Mouse (Mus musculus) CH12.LX (cell line): ENCODE results near the gene Cd209f. TPM values are rescaled to one million over a fixed set of nuclear protein-coding genes. Genes with fewer than 3 reads are reported as not detected.
"Not testable (repeated sequence)": the region's sequence is repeated elsewhere in the genome, so short reads cannot be mapped to it uniquely, and the experiment has no call there.

Experiments used
- DNase-seq: peaks from one replicate; pipeline ENCODE4 v3.0.0-alpha.2; 2013; ENCODE audit errors: extremely low read depth
- H3K27ac ChIP-seq: 2 replicates; pipeline ENCODE4 v1.5.1; 2012; ENCODE audit warnings: low read depth, mild to moderate bottlenecking, control low read depth, moderate library complexity; ENCODE audit not compliant: insufficient read depth
- H3K27me3 ChIP-seq: replicated peaks from 2 replicates; pipeline ENCODE3; 2012; ENCODE audit warnings: inconsistent platforms
- H3K36me3 ChIP-seq, 2 experiments: replicated peaks in 1 of 2; 2 replicates each; pipeline versions ENCODE3 to v1.6.1; 2012; ENCODE audit warnings: inconsistent platforms in 1 of 2, low read length in 1 of 2, mild to moderate bottlenecking in 1 of 2, mixed read lengths in 1 of 2, moderate library complexity in 1 of 2; ENCODE audit not compliant: control insufficient read depth in 1 of 2, insufficient read depth in 1 of 2
- H3K4me1 ChIP-seq, 2 experiments: 2 replicates each; pipeline ENCODE4 v1.6.1; 2012; ENCODE audit warnings: inconsistent platforms in 1 of 2, moderate library complexity in 1 of 2; ENCODE audit not compliant: insufficient read depth in 2 of 2, control insufficient read depth in 1 of 2
- H3K4me2 ChIP-seq: 2 replicates; pipeline ENCODE4 v1.6.1; 2012; ENCODE audit warnings: low read depth, mild to moderate bottlenecking, control low read depth; ENCODE audit not compliant: poor library complexity, insufficient read depth, severe bottlenecking
- H3K4me3 ChIP-seq, 3 experiments: fragments of 150-350 bp in 1 of 3; sonication (generic) in 1 of 3; replicated peaks in 1 of 3; 2 replicates each; pipeline versions ENCODE3 to v1.5.1; 2011 to 2012; ENCODE audit warnings: low read depth in 2 of 3, low read length in 2 of 3, mild to moderate bottlenecking in 2 of 3, moderate library complexity in 2 of 3, control low read depth in 1 of 3, improper control_type of control experiment in 1 of 3, inconsistent platforms in 1 of 3, mixed read lengths in 1 of 3; ENCODE audit not compliant: poor library complexity in 1 of 3
- H3K79me2 ChIP-seq: replicated peaks from 2 replicates; pipeline ENCODE4 v1.6.1; 2012; ENCODE audit warnings: mild to moderate bottlenecking, moderate library complexity; ENCODE audit not compliant: control insufficient read depth, poor library complexity, insufficient read depth, severe bottlenecking; ENCODE audit errors: extremely low read depth
- H3K9ac ChIP-seq: 2 replicates; pipeline ENCODE4 v1.6.1; 2012; ENCODE audit warnings: low read depth, mild to moderate bottlenecking, control low read depth, moderate library complexity; ENCODE audit not compliant: insufficient read depth
- H3K9me3 ChIP-seq: replicated peaks from 2 replicates; pipeline ENCODE3; 2012; ENCODE audit warnings: low read length, inconsistent platforms, mixed read lengths
- BHLHE40 ChIP-seq: IDR thresholded peaks from 2 replicates; pipeline ENCODE4 v1.6.1; 2011; ENCODE audit warnings: mild to moderate bottlenecking, low read depth, low read length, improper control_type of control experiment
- CHD1 ChIP-seq: IDR thresholded peaks from 2 replicates; pipeline ENCODE4 v1.6.1; 2012; ENCODE audit warnings: low read depth, low read length, improper control_type of control experiment, inconsistent platforms
- CTCF ChIP-seq, 2 experiments: IDR thresholded peaks in 1 of 2; conservative IDR thresholded peaks in 1 of 2; 2 replicates each; pipeline ENCODE4 v1.5.1; 2011 to 2012; ENCODE audit warnings: low read depth in 2 of 2, low read length in 2 of 2, improper control_type of control experiment in 1 of 2, inconsistent platforms in 1 of 2, mild to moderate bottlenecking in 1 of 2, moderate library complexity in 1 of 2
- ELF1 ChIP-seq: IDR thresholded peaks from 2 replicates; pipeline ENCODE4 v1.6.1; 2014; ENCODE audit warnings: low read depth, mild to moderate bottlenecking, inconsistent platforms, low read length, improper control_type of control experiment
- EP300 ChIP-seq: IDR thresholded peaks from 2 replicates; pipeline ENCODE4 v1.6.1; 2011; ENCODE audit warnings: low read length, improper control_type of control experiment
- GABPA ChIP-seq: IDR thresholded peaks from 2 replicates; pipeline ENCODE4 v1.6.1; 2012; ENCODE audit warnings: low read depth, low read length, improper control_type of control experiment, inconsistent platforms; ENCODE audit not compliant: insufficient replicate concordance
- IRF4 ChIP-seq: IDR thresholded peaks from 2 replicates; pipeline ENCODE4 v1.6.1; 2014; ENCODE audit warnings: low read depth, mild to moderate bottlenecking, inconsistent platforms, low read length, improper control_type of control experiment
- JUN ChIP-seq: IDR thresholded peaks from 2 replicates; pipeline ENCODE4 v1.6.1; 2011; ENCODE audit warnings: low read depth, mild to moderate bottlenecking, low read length, improper control_type of control experiment, moderate library complexity; ENCODE audit not compliant: insufficient read depth
- JUND ChIP-seq: conservative IDR thresholded peaks from 2 replicates; pipeline ENCODE4 v1.6.1; 2011; ENCODE audit warnings: low read depth, low read length, improper control_type of control experiment
- MAFK ChIP-seq: IDR thresholded peaks from 2 replicates; pipeline ENCODE4 v1.6.1; 2011; ENCODE audit warnings: low read length, improper control_type of control experiment; ENCODE audit not compliant: insufficient replicate concordance
- MAZ ChIP-seq: IDR thresholded peaks from 2 replicates; pipeline ENCODE4 v1.6.1; 2012; ENCODE audit warnings: low read depth, mild to moderate bottlenecking, inconsistent platforms, low read length, improper control_type of control experiment, moderate library complexity
- MEF2A ChIP-seq: IDR thresholded peaks from 2 replicates; pipeline ENCODE4 v1.6.1; 2014; ENCODE audit warnings: low read depth, mild to moderate bottlenecking, inconsistent platforms, low read length, improper control_type of control experiment, borderline replicate concordance
- MXI1 ChIP-seq: IDR thresholded peaks from 2 replicates; pipeline ENCODE4 v1.6.1; 2011; ENCODE audit warnings: mild to moderate bottlenecking, low read depth, low read length, improper control_type of control experiment
- MYC ChIP-seq: IDR thresholded peaks from 2 replicates; pipeline ENCODE4 v1.6.1; 2011; ENCODE audit warnings: low read depth, mild to moderate bottlenecking, improper control_type of control experiment, low read length
- NRF1 ChIP-seq: IDR thresholded peaks from 2 replicates; pipeline ENCODE4 v1.6.1; 2014; ENCODE audit warnings: low read depth, mild to moderate bottlenecking, inconsistent platforms, low read length, improper control_type of control experiment, moderate library complexity
- POLR2A ChIP-seq: IDR thresholded peaks from 2 replicates; pipeline ENCODE4 v1.6.1; 2011; ENCODE audit warnings: low read depth, mild to moderate bottlenecking, improper control_type of control experiment, low read length
- RAD21 ChIP-seq: IDR thresholded peaks from 2 replicates; pipeline ENCODE4 v1.6.1; 2011; ENCODE audit warnings: low read depth, mild to moderate bottlenecking, low read length, improper control_type of control experiment, moderate library complexity
- SIN3A ChIP-seq: IDR thresholded peaks from 2 replicates; pipeline ENCODE4 v1.6.1; 2012; ENCODE audit warnings: low read length, improper control_type of control experiment, inconsistent platforms
- TBP ChIP-seq: conservative IDR thresholded peaks from 2 replicates; pipeline ENCODE4 v1.6.1; 2011; ENCODE audit warnings: low read depth, low read length, improper control_type of control experiment
- TCF12 ChIP-seq: IDR thresholded peaks from 2 replicates; pipeline ENCODE4 v1.6.1; 2014; ENCODE audit warnings: low read depth, mild to moderate bottlenecking, inconsistent platforms, low read length, improper control_type of control experiment
- UBTF ChIP-seq: IDR thresholded peaks from 2 replicates; pipeline ENCODE4 v1.6.1; 2012; ENCODE audit warnings: low read depth, mild to moderate bottlenecking, inconsistent platforms, low read length, improper control_type of control experiment, moderate library complexity
- USF2 ChIP-seq: conservative IDR thresholded peaks from 2 replicates; pipeline ENCODE4 v1.6.1; 2011; ENCODE audit warnings: low read depth, low read length, improper control_type of control experiment
- ZC3H11A ChIP-seq: IDR thresholded peaks from 2 replicates; pipeline ENCODE4 v1.6.1; 2012; ENCODE audit warnings: low read depth, mild to moderate bottlenecking, inconsistent platforms, low read length, improper control_type of control experiment
- ZMIZ1 ChIP-seq: IDR thresholded peaks from 2 replicates; pipeline ENCODE4 v1.6.1; 2012; ENCODE audit warnings: low read depth, mild to moderate bottlenecking, inconsistent platforms, low read length, improper control_type of control experiment
- dilution Hi-C: fragments of 300-500 bp; cut with MboI; formaldehyde crosslinking; loops from 2 replicates; pipeline ENCODE4 v1.14.3; 2020; ENCODE audit warnings: low sequenced_read_pairs; ENCODE audit not compliant: extremely low pct_unique_long_range_greater_than_20kb, extremely low pct_ligation_motif_present
- in situ Hi-C: fragments of 300-500 bp; cut with MboI; formaldehyde crosslinking; loops from 3 replicates; pipeline ENCODE4 v1.14.3; 2019; ENCODE audit warnings: low sequenced_read_pairs, low pct_ligation_motif_present, low pct_unique_long_range_greater_than_20kb, mixed read lengths
- polyA plus RNA-seq: library from polyadenylated mRNA; unstranded; fragments of >175 nt; gene quantifications from 2 replicates; pipeline ENCODE4 v1.2.1, GENCODE M21; 2012; ENCODE audit warnings: low read depth; ENCODE audit not compliant: insufficient read length
- total RNA-seq, 2 experiments: library from RNA; depleted of rRNA; stranded (reverse); fragments of 300-350 nt in 1 of 2; fragments of >200 nt in 1 of 2; gene quantifications; 2 replicates each; pipeline ENCODE4 v1.2.3; 2012 to 2014

Gene Cd209f
- total RNA-seq (2012; rRNA removed), result not detected in 2 replicates
- total RNA-seq (2014; rRNA removed), result not detected in 2 replicates
- not detected in 2 replicates for polyA plus RNA-seq

- H3K9ac ChIP-seq, DNase-seq, H3K36me3 ChIP-seq, in situ Hi-C loops, H3K79me2 ChIP-seq, H3K4me1 ChIP-seq, dilution Hi-C loops, H3K9me3 ChIP-seq, H3K4me2 ChIP-seq, H3K4me3 ChIP-seq, H3K27ac ChIP-seq: not testable (repeated sequence)
- peaks cover 38% of the 10 kb centered on the region for H3K27me3 ChIP-seq
These were observed at the start of gene Cd209f for GRCm38 (mm10) chr8:4105735-4106134. Cd209f (minus strand) TSS chr8:4105835.

GRCm38 (mm10) chr8:4154878-4155277 lies 49.2 kb upstream of the Cd209f start:
- in situ Hi-C loops (loop anchor here (25.0 kb wide), 1 partner anchor 357 kb away; no protein-coding TSS in a partner anchor), dilution Hi-C loops (no loop called here)
- peaks cover 11% of the 10 kb centered on the region for H3K9me3 ChIP-seq
- TF ChIP-seq MAZ (no peak), SIN3A (no peak), TCF12 (no peak), ELF1 (no peak), EP300 (no peak), MYC (no peak), GABPA (no peak), JUND (no peak), ZC3H11A (no peak), POLR2A (no peak), RAD21 (no peak)
- H3K4me2 ChIP-seq, result no peak overlapping the region
- no peak overlapping the region for H3K27ac ChIP-seq
- no peaks in the 10 kb centered on the region for H3K4me1 ChIP-seq
- H3K27me3 ChIP-seq, result peaks cover 39% of the 10 kb centered on the region
- no peak overlapping the region for H3K9ac ChIP-seq
- H3K4me3 ChIP-seq, result no peak overlapping the region
- H3K79me2 ChIP-seq, result no peaks in the 10 kb centered on the region
- no peak for DNase-seq
- no peaks in the 10 kb centered on the region for H3K36me3 ChIP-seq

GRCm38 (mm10) chr8:4147272-4147671 lies 41.6 kb upstream of the Cd209f start:
- Histone ChIP-seq H3K9me3 (peaks cover 13% of the 10 kb centered on the region), H3K36me3 (no peaks in the 10 kb centered on the region), H3K27me3 (peaks cover 35% of the 10 kb centered on the region), H3K79me2 (no peaks in the 10 kb centered on the region), H3K4me3 (no peak overlapping the region), H3K9ac (no peak overlapping the region), H3K4me2 (no peak overlapping the region), H3K27ac (no peak overlapping the region), H3K4me1 (no peaks in the 10 kb centered on the region)
- no peak for DNase-seq
- no peak for TF ChIP-seq JUN
- no peak for TF ChIP-seq JUND
- TF ChIP-seq MAZ, result no peak
- no peak for TF ChIP-seq MYC
- no peak for TF ChIP-seq BHLHE40
- TF ChIP-seq CTCF (conservative IDR thresholded peaks at IDR 0.05 in 1 of 2, IDR thresholded peaks at IDR 0.05 in 1 of 2; ENCODE audit: low read depth in 2 of 2, low read length in 2 of 2), result no peak
- TF ChIP-seq MXI1, result no peak
- TF ChIP-seq UBTF, result no peak
- TF ChIP-seq MAFK, result no peak
- TF ChIP-seq TBP, result no peak
- no peak for TF ChIP-seq USF2
- TF ChIP-seq ZMIZ1, result no peak
- TF ChIP-seq IRF4, result no peak
- TF ChIP-seq CHD1, result no peak
- TF ChIP-seq MEF2A, result no peak
- TF ChIP-seq NRF1, result no peak
- dilution Hi-C loops (no loop called here), in situ Hi-C loops (loop anchor here (10.0 to 25.0 kb wide), 2 partner anchors 218 to 435 kb away; partner anchors contain the start of gene Clec4g)
